Mouse (Mus musculus) liver, embryonic 14.5 days (tissue): ENCODE measurements around the gene Timm50.

ENCODE experiments used
- CTCF ChIP-seq: IDR thresholded peaks from 2 replicates; pipeline ENCODE4 v1.5.1; 2016; ENCODE audit warnings: antibody characterized with exemption, low read depth, control low read depth
- EP300 ChIP-seq: IDR thresholded peaks from 2 replicates; pipeline ENCODE4 v1.6.1; 2016; ENCODE audit warnings: antibody characterized with exemption, low read depth

DNA sequence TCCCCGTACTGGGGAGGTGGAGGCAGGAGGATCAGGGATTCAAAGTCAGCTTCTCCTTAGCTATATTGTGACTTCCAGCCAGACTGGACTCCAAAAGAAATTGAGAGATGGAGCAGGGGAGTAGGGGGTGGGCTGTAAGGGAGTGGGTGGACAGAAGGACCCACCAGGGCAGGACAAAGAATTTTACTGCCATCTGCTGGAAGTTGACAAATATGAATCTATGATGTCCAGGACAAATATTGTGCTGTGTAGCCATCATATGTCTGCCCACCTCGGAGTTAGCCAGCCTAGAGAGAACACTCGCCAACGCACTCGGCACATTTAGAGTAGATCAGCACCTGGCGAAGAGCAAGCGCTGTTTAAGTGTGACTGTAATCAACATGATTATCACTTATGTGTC is 36.7 kb upstream of the Timm50 start:
- 0 out of 2 replicates have a peak, but pooled peaks have one; percentile 18 for TF ChIP-seq CTCF
- no peak for TF ChIP-seq EP300
